Mouse (Mus musculus) layer of hippocampus, adult 8-10 months (tissue): ENCODE data around the gene Esrrg. TPM values are rescaled to one million over a fixed set of nuclear protein-coding genes. Genes with fewer than 3 reads are reported as not detected.

Source experiments
- DNase-seq, 2 experiments: peaks; one replicate each; pipeline ENCODE4 v3.0.0; 2022; ENCODE audit warnings: low spot score in 2 of 2
- total RNA-seq, 4 experiments: library from RNA; stranded (reverse); gene quantifications; 2 replicates each; pipeline ENCODE4 v1.2.4; 2022

Gene Esrrg
- total RNA-seq, 4 experiments from 2014 or later, result 13.6 to 17.3 (median 14.6) TPM

- no peak for DNase-seq
These were observed 449.3 kb downstream of the Esrrg start for GRCm38 (mm10) chr1:188057892-188058291.

- no peak for DNase-seq
These were observed 450.4 kb downstream of the Esrrg start for GRCm38 (mm10) chr1:188059006-188059405.

- no peak for DNase-seq
These were observed 451.9 kb downstream of the Esrrg start for GRCm38 (mm10) chr1:188060493-188060892.

- DNase-seq, result no peak
These were observed 460.2 kb downstream of the Esrrg start for GRCm38 (mm10) chr1:188068833-188069232.

- DNase-seq, result no peak
These were observed 461.3 kb downstream of the Esrrg start for GRCm38 (mm10) chr1:188069849-188070248.

GRCm38 (mm10) chr1:188077561-188078195 lies 469.1 kb downstream of the Esrrg start:
- peak in 1 of 2 experiments; percentile 5 for DNase-seq

GRCm38 (mm10) chr1:188080261-188080875 lies 471.8 kb downstream of the Esrrg start:
- no peak for DNase-seq

- no peak for DNase-seq
These were observed 474.4 kb downstream of the Esrrg start for GRCm38 (mm10) chr1:188082665-188083640.

- no peak for DNase-seq
These were observed 476.7 kb downstream of the Esrrg start for GRCm38 (mm10) chr1:188085116-188085879.

- DNase-seq, result no peak
These were observed 485.1 kb downstream of the Esrrg start for GRCm38 (mm10) chr1:188093724-188094123.

GRCm38 (mm10) chr1:188101832-188102231 lies 493.2 kb downstream of the Esrrg start:
- DNase-seq, result no peak

- no peak for DNase-seq
These were observed 494.6 kb downstream of the Esrrg start for GRCm38 (mm10) chr1:188103179-188103578.

GRCm38 (mm10) chr1:188105516-188105915 lies 496.9 kb downstream of the Esrrg start:
- no peak for DNase-seq

- DNase-seq, result no peak
These were observed 499.4 kb downstream of the Esrrg start for GRCm38 (mm10) chr1:188107946-188108345.

GRCm38 (mm10) chr1:188111552-188111951 lies 503.0 kb downstream of the Esrrg start:
- DNase-seq, result no peak

GRCm38 (mm10) chr1:188113240-188113639 lies 504.6 kb downstream of the Esrrg start:
- no peak for DNase-seq

GRCm38 (mm10) chr1:188118125-188118524 lies 509.5 kb downstream of the Esrrg start:
- DNase-seq, result peak; percentile 29 to 46

- DNase-seq, result no peak
These were observed 511.2 kb downstream of the Esrrg start for GRCm38 (mm10) chr1:188119806-188120205.

GRCm38 (mm10) chr1:188125521-188126021 lies 517.0 kb downstream of the Esrrg start:
- DNase-seq, result no peak

GRCm38 (mm10) chr1:188136126-188136525 lies 527.5 kb downstream of the Esrrg start:
- no peak for DNase-seq

GRCm38 (mm10) chr1:188139473-188139872 lies 530.9 kb downstream of the Esrrg start:
- no peak for DNase-seq
